Mouse (Mus musculus) liver, adult 2 months (tissue): Measurements from ENCODE around the gene Fgfr2.

Experiments used
- CTCF ChIP-seq: fragments of 200-500 bp; IDR thresholded peaks from 2 replicates; pipeline ENCODE4 v1.5.1; 2011; ENCODE audit warnings: low read depth, low read length, control low read depth
- POLR2A ChIP-seq: fragments of 200-500 bp; IDR thresholded peaks from 2 replicates; pipeline ENCODE4 v1.6.1; 2011; ENCODE audit warnings: low read length, control low read depth; ENCODE audit not compliant: insufficient read depth; ENCODE audit errors: extremely low read depth

- TF ChIP-seq CTCF (no peak), POLR2A (no peak)
Measured at GRCm38 (mm10) chr7:132795141-132795540, 328.0 kb downstream of the Fgfr2 start.
